Mouse (Mus musculus): ENCODE data around the gene Senp6. TPM values are rescaled to one million over a fixed set of nuclear protein-coding genes. Genes with fewer than 3 reads are reported as not detected.

Gene Senp6
- polyA plus RNA-seq, 1 experiment from 2014 or later = 39.2 TPM

- no peak for ATAC-seq (ENCODE audit: insufficient read depth, low FRiP score)
- no peaks in the 10 kb centered on the region for H3K36me3 ChIP-seq (ENCODE audit: control insufficient read depth, insufficient read depth, low read length)
- no peak overlapping the region for H3K4me2 ChIP-seq (ENCODE audit: low read depth, low read length)
- no peaks in the 10 kb centered on the region for H3K27me3 ChIP-seq (ENCODE audit: control insufficient read depth, insufficient read depth, low read length)
- H3K4me1 ChIP-seq (ENCODE audit: control insufficient read depth, insufficient read depth, low read length) = 0 out of 2 replicates have a peak, but pooled peaks cover 5% of the 10 kb centered on the region
- no peaks in the 10 kb centered on the region for H3K9me3 ChIP-seq (replicated peaks; ENCODE audit: control insufficient read depth, low read length)
- no peak overlapping the region for H3K4me3 ChIP-seq (replicated peaks; ENCODE audit: low read length)
- WGBS = 75% methylated on average over 6 of the region's 6 CpGs
- H3K27ac ChIP-seq (ENCODE audit: low read length) = no peak overlapping the region
- H3K9ac ChIP-seq (ENCODE audit: low read length) = no peak overlapping the region
Measured at GRCm38 (mm10) chr9:80191240-80191639, 124.5 kb downstream of the Senp6 start.

GRCm38 (mm10) chr9:80192324-80192723 is 125.6 kb downstream of the Senp6 start:
- 0 out of 2 replicates have a peak, but pooled peaks cover 8% of the 10 kb centered on the region for H3K4me1 ChIP-seq (ENCODE audit: control insufficient read depth, insufficient read depth, low read length)
- no peaks in the 10 kb centered on the region for H3K9me3 ChIP-seq (replicated peaks; ENCODE audit: control insufficient read depth, low read length)
- H3K4me3 ChIP-seq (replicated peaks; ENCODE audit: low read length) = no peak overlapping the region
- peak overlapping the region; percentile 28; the same call in 1 of the 2 replicates for H3K27ac ChIP-seq (ENCODE audit: low read length)
- peak; percentile 90 for ATAC-seq (ENCODE audit: insufficient read depth, low FRiP score)
- H3K9ac ChIP-seq (ENCODE audit: low read length) = no peak overlapping the region
- no peak overlapping the region for H3K4me2 ChIP-seq (ENCODE audit: low read depth, low read length)
- no peaks in the 10 kb centered on the region for H3K36me3 ChIP-seq (ENCODE audit: control insufficient read depth, insufficient read depth, low read length)
- 53% methylated on average over 10 of the region's 10 CpGs for WGBS
- H3K27me3 ChIP-seq (ENCODE audit: control insufficient read depth, insufficient read depth, low read length) = no peaks in the 10 kb centered on the region

GRCm38 (mm10) chr9:80194446-80194845 is 127.7 kb downstream of the Senp6 start:
- H3K27ac ChIP-seq (ENCODE audit: low read length) = no peak overlapping the region
- 0 out of 2 replicates have a peak, but pooled peaks cover 8% of the 10 kb centered on the region for H3K4me1 ChIP-seq (ENCODE audit: control insufficient read depth, insufficient read depth, low read length)
- no peak overlapping the region for H3K4me3 ChIP-seq (replicated peaks; ENCODE audit: low read length)
- H3K4me2 ChIP-seq (ENCODE audit: low read depth, low read length) = no peak overlapping the region
- no peaks in the 10 kb centered on the region for H3K36me3 ChIP-seq (ENCODE audit: control insufficient read depth, insufficient read depth, low read length)
- H3K9ac ChIP-seq (ENCODE audit: low read length) = no peak overlapping the region
- H3K27me3 ChIP-seq (ENCODE audit: control insufficient read depth, insufficient read depth, low read length) = no peaks in the 10 kb centered on the region
- no peak for ATAC-seq (ENCODE audit: insufficient read depth, low FRiP score)
- WGBS = 70% methylated on average over 6 of the region's 6 CpGs
- no peaks in the 10 kb centered on the region for H3K9me3 ChIP-seq (replicated peaks; ENCODE audit: control insufficient read depth, low read length)

Other genes with a start within 250 kb of the Senp6 start
- gene Filip1, start 54.1 kb upstream of the Senp6 start, polyA plus RNA-seq (2015; fragmentation: Nextera tagmentation; extraction: Ambion mirVana) = 11.1 and 11.6 TPM in 2 replicates
- 47.0 and 47.6 TPM in 2 replicates for gene Myo6, start 98.1 kb downstream of the Senp6 start, polyA plus RNA-seq (2015; fragmentation: Nextera tagmentation; extraction: Ambion mirVana)